Mouse (Mus musculus): ENCODE data around the gene Samsn1.
"Not testable (repeated sequence)": the region's sequence is repeated elsewhere in the genome, so short reads cannot be mapped to it uniquely, and the experiment has no call there.

The Samsn1 gene

DNA sequence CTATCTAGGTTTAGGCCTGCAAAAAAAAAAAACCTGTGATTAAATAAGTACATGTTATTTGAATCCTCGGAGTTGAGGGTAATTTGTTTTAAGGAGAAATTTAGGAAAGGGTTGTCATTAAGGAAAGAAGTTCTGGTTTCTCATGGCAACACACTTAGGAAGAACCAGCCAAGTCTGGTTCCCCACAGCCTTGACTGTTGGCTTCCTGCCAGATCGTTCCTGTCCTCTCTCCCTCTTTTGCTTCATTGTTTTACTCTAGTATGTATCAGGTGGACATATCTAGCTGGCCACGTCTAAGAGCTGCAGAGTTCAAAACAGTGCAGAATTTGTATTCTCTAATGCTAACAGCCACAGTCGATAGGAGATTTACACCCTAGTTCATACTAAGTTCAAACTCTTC lies 146.2 kb downstream of the Samsn1 start:
- DNase-seq (ENCODE audit: low spot score in 2 of 2) = no peak

DNA sequence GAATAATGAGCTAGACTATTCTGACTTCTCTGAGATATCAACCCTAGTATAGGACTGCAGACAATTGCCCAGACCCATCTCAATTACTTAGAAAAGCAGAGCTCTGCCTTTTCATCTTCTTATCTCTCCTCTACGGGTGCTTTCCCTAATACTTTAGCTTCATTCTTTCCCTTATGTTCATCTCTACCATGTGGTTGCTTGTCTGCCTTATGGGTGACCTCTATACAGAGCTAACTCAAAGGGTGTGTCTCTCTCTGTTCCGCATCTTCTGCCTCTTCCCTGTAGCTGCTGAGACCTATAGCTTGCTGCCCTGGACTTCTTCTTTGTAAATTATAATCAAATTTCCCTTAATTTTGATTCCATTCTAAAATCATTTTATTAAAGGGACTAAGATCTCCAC lies 147.6 kb downstream of the Samsn1 start:
- DNase-seq (ENCODE audit: low spot score in 2 of 2) = no peak

DNA sequence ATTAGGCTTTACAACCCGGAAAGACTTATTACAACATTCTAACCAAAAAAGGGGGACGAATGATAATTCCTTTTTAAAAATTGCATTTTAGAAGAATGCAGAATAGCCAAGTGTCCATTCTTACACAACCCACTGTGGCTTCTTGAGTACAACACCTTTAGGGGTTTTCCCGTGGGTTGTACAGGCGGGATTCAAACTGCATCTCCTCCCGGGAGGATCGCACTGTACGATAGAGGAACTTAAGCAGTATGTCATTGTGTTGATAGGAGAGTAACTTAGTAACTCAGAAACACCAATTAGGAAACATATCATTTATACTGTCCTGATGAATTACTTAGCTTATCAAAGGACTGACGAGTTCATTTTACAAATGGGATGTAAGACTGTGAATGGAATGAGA lies 149.8 kb downstream of the Samsn1 start:
- DNase-seq (ENCODE audit: low spot score in 2 of 2) = no peak

DNA sequence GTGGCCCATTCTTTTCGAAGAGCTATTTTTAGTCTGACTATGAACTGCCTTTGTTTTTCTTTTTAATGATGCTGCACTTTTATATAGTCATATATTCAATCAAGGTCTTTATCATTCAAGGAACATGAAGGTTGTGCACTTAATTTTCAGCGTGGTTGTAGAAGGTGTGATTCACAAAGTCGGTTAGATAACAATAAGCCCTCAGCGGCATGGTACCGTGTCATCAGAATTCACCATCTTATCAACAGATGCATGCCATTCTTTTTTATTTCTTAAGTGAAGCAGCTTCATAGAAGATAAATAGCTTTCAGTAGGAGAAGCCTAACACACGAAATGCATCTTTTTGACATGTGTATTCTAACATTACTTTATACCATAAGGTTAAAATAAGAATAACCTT lies 154.7 kb downstream of the Samsn1 start:
- no peak for DNase-seq (ENCODE audit: low spot score in 2 of 2)

DNA sequence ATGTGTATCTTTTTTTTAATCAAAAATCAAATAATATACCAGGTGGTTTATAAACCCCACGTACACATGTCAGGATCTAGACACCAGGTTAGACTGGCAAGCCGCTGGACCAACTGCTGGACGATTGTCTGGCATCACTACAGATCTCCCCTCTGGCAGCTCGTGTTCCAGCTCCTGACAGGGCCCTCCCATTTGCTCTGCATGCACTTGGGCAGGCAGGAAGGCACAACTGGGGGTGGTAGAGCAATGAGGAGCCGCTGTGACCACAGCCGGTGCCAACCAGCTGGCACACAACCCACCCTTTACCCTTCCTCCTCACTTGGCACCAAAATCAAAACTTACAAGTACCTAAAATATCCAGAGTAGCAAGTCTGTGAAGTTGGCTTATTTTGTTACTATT lies 156.6 kb downstream of the Samsn1 start:
- no peak for DNase-seq (ENCODE audit: low spot score in 2 of 2)

DNA sequence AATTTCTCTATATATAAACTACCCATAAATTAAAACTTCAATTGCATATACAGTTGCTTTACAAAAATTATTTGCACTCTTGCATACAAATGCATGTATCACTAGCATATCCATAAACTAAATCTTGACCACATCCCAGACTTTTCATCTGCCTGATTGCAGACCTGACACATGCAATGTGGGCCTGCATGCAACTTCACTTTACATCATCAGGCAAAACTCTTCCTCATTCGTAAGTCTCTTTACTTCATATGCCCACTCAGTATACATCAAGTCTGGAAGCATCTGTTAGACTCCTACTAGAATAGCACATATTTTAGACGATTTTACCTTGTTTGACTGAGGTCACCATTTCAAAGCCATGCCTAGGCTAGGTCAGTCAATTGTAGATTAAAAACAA lies 157.4 kb downstream of the Samsn1 start:
- no peak for DNase-seq (ENCODE audit: low spot score in 2 of 2)

DNA sequence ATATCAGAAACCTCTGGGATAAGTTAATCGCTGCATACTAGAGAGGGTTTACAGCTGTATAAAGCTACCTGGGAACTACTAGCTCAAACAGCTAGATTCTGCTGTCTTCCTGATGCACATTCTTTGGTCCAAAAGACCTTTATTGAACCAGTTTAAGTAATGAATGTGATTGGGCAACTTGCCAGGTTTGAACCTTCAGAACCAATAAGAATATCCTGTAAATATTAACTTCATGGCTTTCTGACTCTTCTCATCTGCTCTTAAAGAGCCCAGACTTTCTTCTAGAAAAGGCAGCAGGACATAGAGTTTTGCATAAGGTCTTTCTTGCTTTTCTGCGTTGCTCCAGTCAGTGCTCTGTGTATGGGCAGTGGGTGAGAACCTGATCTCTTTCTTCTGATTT lies 165.7 kb downstream of the Samsn1 start:
- DNase-seq (ENCODE audit: low spot score in 2 of 2) = no peak

DNA sequence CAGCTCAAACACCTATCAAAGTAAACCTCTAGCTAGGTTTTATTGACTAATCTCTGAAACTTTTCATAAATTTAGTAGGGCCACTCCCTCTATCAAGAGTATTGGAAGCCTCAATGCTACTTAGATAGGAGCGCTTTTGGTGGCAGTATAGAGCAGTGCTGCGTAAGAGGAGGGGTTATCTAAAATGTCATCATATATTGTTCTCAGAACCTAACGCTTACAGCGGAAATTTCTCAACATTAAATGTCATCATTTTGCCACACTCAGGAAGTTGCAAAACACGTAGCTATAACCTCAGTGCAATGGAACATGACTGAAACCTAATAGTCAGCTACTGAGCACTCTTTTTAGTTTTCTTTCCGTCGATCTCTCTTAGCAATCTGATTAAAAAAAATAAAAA lies 166.7 kb downstream of the Samsn1 start:
- DNase-seq (ENCODE audit: low spot score in 2 of 2) = no peak

DNA sequence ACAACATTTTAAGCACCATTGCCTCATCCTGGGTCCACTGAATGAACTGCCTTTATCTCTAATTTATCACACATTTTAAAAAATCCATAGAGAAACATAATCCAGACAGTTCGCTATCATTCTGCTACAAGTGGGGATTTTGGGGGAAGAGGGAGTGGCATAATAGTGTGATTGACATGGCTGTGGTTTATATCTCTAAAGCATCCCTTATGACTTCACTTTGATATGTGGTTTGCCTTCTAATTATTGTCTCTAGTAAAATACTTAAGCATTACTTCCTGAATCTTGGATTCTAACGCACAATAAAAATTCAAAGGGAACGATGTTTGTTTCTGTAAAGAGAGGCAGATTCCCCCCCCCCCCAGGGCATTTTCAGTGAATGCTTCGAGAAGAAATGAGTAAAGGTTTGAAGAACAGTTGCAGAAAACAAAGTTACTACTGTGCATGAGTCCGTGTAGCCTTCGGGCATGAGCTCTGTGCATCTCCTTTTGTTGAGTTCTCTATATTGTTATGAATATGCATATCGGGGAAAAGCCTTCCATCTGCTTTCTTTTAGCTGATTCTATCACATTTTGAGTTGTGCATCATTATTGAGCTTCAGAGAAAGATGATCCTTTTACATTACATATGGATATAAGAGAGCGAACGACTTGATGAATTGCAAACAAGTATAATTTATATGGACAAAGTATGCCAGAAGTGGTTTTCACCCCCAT lies 168.4 kb downstream of the Samsn1 start:
- no peak for DNase-seq (ENCODE audit: low spot score in 2 of 2)

DNA sequence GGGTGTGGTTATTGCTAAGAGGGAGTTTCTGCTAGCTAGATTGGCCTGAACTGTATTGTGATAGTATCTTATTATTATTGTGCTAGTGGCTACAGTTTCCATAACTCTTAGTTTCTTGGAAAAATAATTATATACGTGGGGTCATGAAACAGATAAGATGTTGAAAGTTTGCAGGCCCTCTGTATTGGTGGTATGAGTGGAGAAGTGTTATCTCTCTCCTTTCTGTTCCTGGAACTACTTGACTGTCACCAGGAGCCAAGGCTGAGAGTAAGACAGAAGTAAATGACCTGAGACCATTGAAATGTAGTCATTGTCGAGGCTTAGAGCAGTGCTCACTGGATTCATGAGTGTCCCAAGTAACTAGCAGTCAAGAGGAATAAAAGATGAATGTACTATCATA lies 169.6 kb downstream of the Samsn1 start:
- no peak for DNase-seq (ENCODE audit: low spot score in 2 of 2)

DNA sequence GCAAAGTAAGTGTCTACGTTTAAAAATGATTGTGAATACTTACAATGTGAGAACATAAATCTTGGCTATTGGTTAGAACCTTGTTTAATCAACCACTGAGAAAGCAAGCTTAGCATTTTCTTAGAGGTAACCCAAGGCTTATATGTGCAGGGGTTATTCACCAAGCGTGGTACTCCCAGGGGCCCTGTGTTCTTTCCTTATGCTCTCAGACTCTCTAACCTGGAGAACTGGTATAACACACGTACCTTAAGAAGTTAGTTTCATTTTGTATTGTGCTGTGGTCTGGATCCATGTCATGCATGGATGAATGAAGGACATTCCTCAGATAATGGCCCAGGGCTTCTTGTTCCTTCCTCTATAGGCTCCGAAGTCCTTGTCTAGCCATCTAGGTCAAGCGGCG lies 173.0 kb downstream of the Samsn1 start:
- DNase-seq (ENCODE audit: low spot score in 2 of 2) = no peak

DNA sequence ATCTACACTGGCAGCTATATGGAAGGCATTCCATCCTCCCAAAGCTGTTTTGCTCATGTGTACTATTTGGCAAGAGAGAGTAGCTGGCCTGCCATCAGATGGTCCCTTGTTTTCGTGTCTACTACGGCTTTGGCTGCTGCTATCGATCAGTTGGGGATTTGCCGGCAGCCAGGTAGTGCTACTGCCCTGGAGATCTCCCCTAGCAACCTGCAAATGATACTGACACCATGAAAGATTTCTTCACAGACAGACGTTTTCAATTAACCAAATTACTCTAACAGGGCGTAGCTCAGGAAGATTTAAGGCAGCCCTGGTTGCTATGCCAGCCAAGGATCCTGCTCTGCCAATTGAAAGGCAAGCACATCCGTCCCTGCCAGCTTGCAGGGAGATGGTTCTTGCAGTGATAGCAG lies 178.4 kb downstream of the Samsn1 start:
- DNase-seq (ENCODE audit: low spot score in 2 of 2) = no peak

DNA sequence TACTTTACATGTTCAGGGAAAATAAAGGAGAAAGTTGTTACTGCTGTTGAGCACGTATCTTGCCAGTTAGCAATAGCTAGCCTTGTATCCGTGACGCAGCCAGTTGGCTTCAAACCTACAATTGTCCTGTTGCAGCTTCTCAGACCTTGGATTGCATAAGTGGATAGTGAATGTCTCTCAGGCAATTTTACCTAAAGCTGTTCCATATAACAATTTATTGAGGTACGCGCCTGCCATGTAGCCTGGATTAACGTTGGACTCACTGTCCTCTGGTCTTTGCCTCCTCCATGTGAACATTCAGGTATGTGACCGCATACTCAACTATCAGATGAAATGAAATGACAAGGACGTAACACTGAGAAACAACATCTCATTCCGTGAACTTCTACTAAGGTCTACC lies 179.1 kb downstream of the Samsn1 start:
- DNase-seq (ENCODE audit: low spot score in 2 of 2) = no peak

DNA sequence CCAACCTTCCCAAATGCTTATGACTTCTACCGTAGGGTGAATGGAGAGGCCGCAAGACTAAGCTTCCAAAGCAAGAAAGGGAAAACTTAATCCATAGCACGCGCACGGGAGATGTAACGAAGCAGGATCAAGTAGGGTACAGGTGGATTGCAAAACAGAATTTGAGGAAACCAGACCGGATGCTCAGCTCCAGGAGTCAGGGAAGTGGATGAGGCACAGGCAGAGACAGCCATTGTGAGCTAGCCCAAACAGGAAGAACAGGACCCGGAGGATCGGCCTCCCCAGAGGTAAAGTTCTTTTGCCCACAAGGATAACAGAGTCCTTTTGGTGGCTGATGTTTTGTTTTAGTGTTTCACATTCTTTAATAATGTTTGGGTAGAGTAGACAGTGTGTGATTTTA lies 179.5 kb downstream of the Samsn1 start:
- DNase-seq (ENCODE audit: low spot score in 2 of 2) = no peak

DNA sequence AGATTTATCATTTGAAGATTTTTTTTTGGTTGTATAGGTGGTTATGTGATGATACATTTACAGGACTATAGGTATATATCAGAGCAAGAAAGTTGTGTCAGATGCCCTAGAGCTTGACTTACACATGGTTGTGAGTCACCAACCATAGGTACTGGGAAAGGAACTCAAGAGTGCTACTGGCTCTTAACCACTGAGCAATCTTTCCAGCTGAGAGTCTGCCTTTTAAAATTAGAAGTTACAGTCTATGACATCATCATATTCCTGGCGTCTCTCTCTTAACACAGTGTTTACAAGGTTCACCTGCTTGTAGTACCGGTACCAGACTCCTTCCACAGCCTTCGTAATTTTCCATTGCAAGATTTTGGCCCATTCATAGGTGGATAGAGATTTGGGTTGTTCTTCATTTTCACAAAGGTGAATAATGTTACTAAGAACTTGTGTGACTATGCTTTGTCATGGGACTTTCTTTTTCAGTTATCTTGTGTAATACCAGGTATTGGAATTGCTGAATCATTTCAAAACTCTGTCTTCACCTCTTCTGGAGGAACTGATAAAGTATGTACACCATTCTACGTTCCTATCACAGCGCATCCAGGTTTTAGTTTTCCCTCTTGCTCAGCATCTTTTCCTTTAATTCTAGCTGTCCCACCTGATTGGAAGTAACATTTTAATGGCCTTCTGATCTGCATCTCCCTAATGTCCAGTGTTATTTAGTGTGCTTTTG lies 184.2 kb downstream of the Samsn1 start:
- no peak for DNase-seq (ENCODE audit: low spot score in 2 of 2)

DNA sequence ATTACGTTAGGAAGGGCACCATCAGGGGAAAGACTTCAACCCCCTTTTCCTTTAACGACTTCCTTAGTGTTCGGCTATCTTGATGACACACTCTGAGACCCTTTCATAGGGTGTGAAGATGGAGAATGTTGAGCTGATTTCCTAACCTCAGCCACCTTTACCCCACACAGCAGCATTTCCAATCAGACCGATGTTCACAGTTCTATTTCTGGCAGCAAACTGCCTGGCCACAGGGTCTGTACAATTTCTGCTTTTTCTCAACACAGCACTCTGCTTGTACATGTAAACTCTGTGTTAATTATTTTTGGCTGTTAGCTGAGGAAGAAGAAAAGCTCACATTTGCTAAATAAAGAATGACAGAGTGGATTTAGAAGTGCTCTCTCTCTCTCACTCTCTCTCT lies 190.7 kb downstream of the Samsn1 start:
- DNase-seq (ENCODE audit: low spot score in 2 of 2) = no peak

DNA sequence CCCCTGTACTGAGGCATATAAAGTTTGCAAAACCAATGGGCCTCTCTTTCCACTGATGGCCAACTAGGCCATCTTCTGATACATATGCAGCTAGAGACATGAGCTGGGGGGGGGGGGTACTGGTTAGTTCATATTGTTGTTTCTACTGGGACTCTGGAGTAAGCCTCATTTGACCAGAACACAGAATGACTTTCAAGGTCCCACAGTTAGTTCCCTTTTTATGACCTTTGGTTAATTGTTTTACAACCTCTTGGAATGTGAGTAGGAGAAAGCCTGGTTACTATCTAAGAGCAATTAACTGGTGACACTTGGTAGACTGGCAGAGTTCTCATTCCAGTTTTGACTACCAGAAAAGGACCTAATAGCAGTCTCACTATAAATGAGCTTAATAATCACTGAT lies 195.1 kb downstream of the Samsn1 start:
- DNase-seq (ENCODE audit: low spot score in 2 of 2) = not testable (repeated sequence)

DNA sequence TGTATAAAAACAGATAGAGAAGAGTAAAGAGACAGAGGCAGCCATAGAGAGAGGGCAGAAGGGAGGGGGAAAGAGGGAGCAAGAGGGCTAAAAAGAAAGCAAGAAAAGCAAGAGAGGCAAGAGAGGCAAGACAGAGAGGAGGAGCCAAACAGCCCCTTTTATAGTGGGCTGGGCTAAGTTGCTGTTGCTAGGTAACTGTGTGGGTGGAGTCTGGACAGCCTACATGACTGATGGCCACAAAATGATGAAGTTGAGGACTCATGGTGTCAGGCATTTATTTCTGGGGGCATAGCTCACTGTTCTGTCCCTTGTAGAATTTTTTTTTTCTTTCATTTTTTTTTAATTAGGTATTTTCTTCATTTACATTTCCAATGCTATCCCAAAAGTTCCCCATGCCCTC lies 195.6 kb downstream of the Samsn1 start:
- no peak for DNase-seq (ENCODE audit: low spot score in 2 of 2)

DNA sequence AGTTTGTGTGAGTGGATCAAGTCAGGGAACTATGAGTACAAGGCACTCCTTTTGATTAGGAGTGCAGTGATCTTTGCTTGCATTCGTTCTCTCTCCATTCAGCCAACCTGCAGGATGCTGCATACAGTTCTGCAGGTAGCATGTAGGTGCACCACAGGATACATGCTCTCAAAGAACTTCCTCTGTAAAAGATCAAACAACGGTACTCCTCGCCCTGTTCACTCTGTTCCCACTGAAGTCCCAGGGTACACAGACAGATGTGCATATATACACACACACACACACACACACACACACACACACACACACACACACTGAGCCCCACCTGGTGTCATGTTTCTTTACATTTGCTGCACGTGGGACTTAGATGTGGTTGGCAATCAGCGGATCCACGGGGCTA lies 198.9 kb downstream of the Samsn1 start:
- DNase-seq (ENCODE audit: low spot score in 2 of 2) = no peak

DNA sequence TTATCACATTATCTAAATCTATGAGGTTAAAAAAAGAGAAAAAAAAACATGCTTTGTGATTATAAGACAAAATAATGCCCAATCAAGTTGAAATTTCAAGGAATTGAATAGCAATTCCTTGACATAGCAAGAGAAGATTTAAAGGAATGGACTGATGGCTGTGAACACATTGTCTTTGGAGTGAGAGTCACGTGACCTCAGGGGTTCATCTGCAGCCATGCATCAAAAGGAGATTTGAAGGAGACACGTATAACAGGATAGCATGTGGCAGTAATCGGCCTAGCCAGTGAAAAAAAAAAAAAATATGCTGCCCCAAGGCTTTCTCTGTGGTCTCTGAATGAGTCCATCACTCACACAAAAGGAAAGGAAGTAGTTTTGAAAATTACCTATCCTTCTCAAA lies 201.1 kb downstream of the Samsn1 start:
- no peak for DNase-seq (ENCODE audit: low spot score in 2 of 2)
